Mouse (Mus musculus) left cerebral cortex, adult 6 months (tissue): ENCODE data around the gene Vmn1r170. TPM values are rescaled to one million over a fixed set of nuclear protein-coding genes. Genes with fewer than 3 reads are reported as not detected.

Experiments
- long read RNA-seq, 2 experiments: library from polyadenylated mRNA; unstranded; transcript quantifications; one replicate each; pipeline ENCODE4 v2.0.0; 2019 to 2020
- polyA plus RNA-seq: library from polyadenylated mRNA; unstranded; fragments of <200 nt; fragmentation: Nextera tagmentation; gene quantifications from 2 replicates; pipeline ENCODE4 v1.2.3, GENCODE M21; 2021

Vmn1r170 gene
- polyA plus RNA-seq = not detected in 2 replicates
- long read RNA-seq, experiment 1 = 0 reads
- long read RNA-seq, experiment 2 = 0 reads

GRCm38 (mm10) chr7:23605875-23606274, at the start of gene Vmn1r170:
Gene Vmn1r170, plus strand, starts transcription at chr7:23606175.

GRCm38 (mm10) chr7:23575226-23575625, 30.7 kb upstream of the Vmn1r170 start, which contains the start of gene Vmn1r169:
Gene Vmn1r169, plus strand, starts transcription at chr7:23575526.

GRCm38 (mm10) chr7:23630422-23630821, 24.4 kb downstream of the Vmn1r170 start, which contains the start of gene Vmn1r171:
Gene Vmn1r171, plus strand, starts transcription at chr7:23630722.

Other genes starting within 250 kb of the Vmn1r170 start
- gene Nlrp5, start 220.3 kb upstream of the Vmn1r170 start, polyA plus RNA-seq = not detected in 2 replicates
- not detected in 2 replicates for gene Vmn1r167, start 99.0 kb upstream of the Vmn1r170 start, polyA plus RNA-seq
- gene Vmn1r168, start 66.4 kb upstream of the Vmn1r170 start, polyA plus RNA-seq = not detected in 2 replicates
- not detected in 2 replicates for gene Vmn1r169, start 30.6 kb upstream of the Vmn1r170 start, polyA plus RNA-seq
- not detected in 2 replicates for gene Vmn1r171, start 24.5 kb downstream of the Vmn1r170 start, polyA plus RNA-seq
- not detected in 2 replicates for gene Vmn1r172, start 52.1 kb downstream of the Vmn1r170 start, polyA plus RNA-seq
- gene Vmn1r173, start 94.5 kb downstream of the Vmn1r170 start, polyA plus RNA-seq = not detected in 2 replicates
- gene Vmn1r174, start 146.1 kb downstream of the Vmn1r170 start, polyA plus RNA-seq = not detected in 2 replicates
- gene Vmn1r175, start 204.5 kb downstream of the Vmn1r170 start, polyA plus RNA-seq = not detected in 2 replicates
- not detected in 2 replicates for gene Vmn1r176, start 231.2 kb downstream of the Vmn1r170 start, polyA plus RNA-seq